Comparison of ENCODE assay signal across 8 mouse cellular contexts in the genomic region with DNA sequence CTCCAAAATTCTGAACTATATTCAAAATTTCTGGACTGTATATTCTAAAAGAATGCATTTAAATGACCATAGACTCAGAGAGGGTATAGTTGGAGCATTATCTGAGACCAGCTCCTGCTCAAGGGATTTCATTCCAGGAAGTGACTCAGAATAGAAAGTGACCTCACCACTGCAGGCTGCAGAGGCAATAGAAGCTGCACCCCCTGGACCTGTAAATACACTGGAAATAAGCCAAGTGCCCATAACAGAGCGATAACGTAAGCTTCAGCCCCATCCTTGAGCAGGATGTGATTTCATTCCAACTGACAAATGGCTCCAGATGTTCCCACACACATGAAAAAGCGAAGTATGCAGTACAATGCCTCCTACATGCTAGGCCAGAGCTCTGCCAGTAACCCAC. TPM values are rescaled to one million over a fixed set of nuclear protein-coding genes. Genes with fewer than 3 reads are reported as not detected.
DNase-seq lines count a peak whose midpoint lies in the region; ATAC-seq and TF ChIP-seq lines count a peak whose summit lies in the region.

No protein-coding gene starts in this region.

- H3K4me1 ChIP-seq in lung, embryonic 14.5 days (ENCODE audit: insufficient read depth): no peaks in the 10 kb centered on the region
- no peaks in the 10 kb centered on the region for H3K4me1 ChIP-seq in lung, adult 2 months (ENCODE audit: control insufficient read depth, insufficient read depth, low read length)
- no peaks in the 10 kb centered on the region for H3K4me1 ChIP-seq in kidney, embryonic 14.5 days (ENCODE audit: control insufficient read depth, insufficient read depth, low read length)
- no peaks in the 10 kb centered on the region for H3K4me1 ChIP-seq in midbrain, embryonic 16.5 days (ENCODE audit: control insufficient read depth, insufficient read depth, low read length)

- TF ChIP-seq CTCF in lung, embryonic 14.5 days (IDR thresholded peaks at IDR 0.05; ENCODE audit: low read depth): no peak
- no peak for TF ChIP-seq CTCF in lung, adult 2 months (IDR thresholded peaks at IDR 0.05; ENCODE audit: insufficient read depth, low read length)

- H3K9ac ChIP-seq in lung, embryonic 14.5 days: no peak overlapping the region
- H3K9ac ChIP-seq in kidney, embryonic 14.5 days (ENCODE audit: low read depth, low read length): no peak overlapping the region
- H3K9ac ChIP-seq in midbrain, embryonic 16.5 days (ENCODE audit: low read depth, low read length): no peak overlapping the region

- H3K4me3 ChIP-seq in lung, embryonic 14.5 days (ENCODE audit: low read depth, low read length): no peak overlapping the region
- no peak overlapping the region for H3K4me3 ChIP-seq in lung, adult 2 months (replicated peaks; ENCODE audit: extremely low read depth, low read depth, low read length)
- no peak overlapping the region for H3K4me3 ChIP-seq in kidney, embryonic 14.5 days (ENCODE audit: low read length)
- no peak overlapping the region for H3K4me3 ChIP-seq in midbrain, embryonic 16.5 days (ENCODE audit: low read depth, low read length)

- peak; percentile 82 for DNase-seq in lung, embryonic 14.5 days
- DNase-seq in lung, adult 2 months: no peak
- DNase-seq in fat pad, adult 2 months (ENCODE audit: extremely low read depth, low read depth, low spot score): peak; percentile 1
- peak; percentile 79 for DNase-seq in skeletal muscle tissue, adult 2 months (ENCODE audit: low read depth, low spot score)
- no peak for DNase-seq in left cerebral cortex, postnatal 25 days (ENCODE audit: low spot score in 2 of 2)
- no peak for DNase-seq in yolk sac, embryonic 10.5 days (ENCODE audit: low spot score)

- H3K27ac ChIP-seq in lung, embryonic 14.5 days (ENCODE audit: low read depth): peak overlapping the region; percentile 43; the same call in 1 of the 2 replicates
- H3K27ac ChIP-seq in kidney, embryonic 14.5 days (ENCODE audit: low read depth, low read length): no peak overlapping the region
- no peak overlapping the region for H3K27ac ChIP-seq in midbrain, embryonic 16.5 days (ENCODE audit: low read length)

- no peaks in the 10 kb centered on the region for H3K9me3 ChIP-seq in lung, embryonic 14.5 days (ENCODE audit: low read depth, low read length)
- no peaks in the 10 kb centered on the region for H3K9me3 ChIP-seq in kidney, embryonic 14.5 days (ENCODE audit: control insufficient read depth, low read length)
- no peaks in the 10 kb centered on the region for H3K9me3 ChIP-seq in midbrain, embryonic 16.5 days (replicated peaks; ENCODE audit: control insufficient read depth, low read length, poor library complexity, severe bottlenecking)

- WGBS in lung, embryonic 14.5 days: 16% methylated on average over 3 of the region's 3 CpGs
- 26% methylated on average over 3 of the region's 3 CpGs for WGBS in lung, adult 2 months
- 50% methylated on average over 3 of the region's 3 CpGs for WGBS in kidney, embryonic 14.5 days
- 84% methylated on average over 3 of the region's 3 CpGs for WGBS in midbrain, embryonic 16.5 days

- no peaks in the 10 kb centered on the region for H3K27me3 ChIP-seq in lung, embryonic 14.5 days (ENCODE audit: insufficient read depth, low read length)
- H3K27me3 ChIP-seq in kidney, embryonic 14.5 days (ENCODE audit: control insufficient read depth, insufficient read depth, low read length): no peaks in the 10 kb centered on the region
- H3K27me3 ChIP-seq in midbrain, embryonic 16.5 days (ENCODE audit: control insufficient read depth, insufficient read depth, low read depth, low read length): no peaks in the 10 kb centered on the region

- no peak for TF ChIP-seq POLR2A in lung, adult 2 months (IDR thresholded peaks at IDR 0.05; ENCODE audit: borderline replicate concordance, extremely low read depth, low read depth, low read length)

- peak; percentile 87 for ATAC-seq in lung, embryonic 14.5 days (ENCODE audit: insufficient read depth)
- peak; percentile 55; the same call in 1 of the 2 replicates for ATAC-seq in kidney, embryonic 14.5 days (ENCODE audit: low FRiP score, low TSS enrichment)
- ATAC-seq in midbrain, embryonic 16.5 days: no peak

- no peaks in the 10 kb centered on the region for H3K36me3 ChIP-seq in lung, embryonic 14.5 days (ENCODE audit: insufficient read depth)
- H3K36me3 ChIP-seq in kidney, embryonic 14.5 days (ENCODE audit: control insufficient read depth, insufficient read depth, low read length): no peaks in the 10 kb centered on the region
- H3K36me3 ChIP-seq in midbrain, embryonic 16.5 days (ENCODE audit: control insufficient read depth, insufficient read depth, low read length): no peaks in the 10 kb centered on the region

- no peak overlapping the region for H3K4me2 ChIP-seq in lung, embryonic 14.5 days
- no peak overlapping the region for H3K4me2 ChIP-seq in kidney, embryonic 14.5 days (replicated peaks; ENCODE audit: low read depth, low read length)
- H3K4me2 ChIP-seq in midbrain, embryonic 16.5 days (ENCODE audit: low read length): no peak overlapping the region

- intact Hi-C loops in left cerebral cortex, postnatal 25 days (cut with DNase I): no loop called here

RNA-seq across cellular contexts. Expression of gene 4931440F15Rik, which starts 14.3 kb away (rescaled TPM):
- 0.05 and 0.07 TPM in 2 replicates for polyA plus RNA-seq in lung, embryonic 14.5 days (2014; fragmentation: Nextera tagmentation; extraction: Ambion mirVana)
- polyA plus RNA-seq in lung, adult 2 months (2012; rRNA removed): 0.20 and 0.23 TPM in 2 replicates
- polyA plus RNA-seq in kidney, embryonic 14.5 days (2014; fragmentation: Nextera tagmentation; extraction: Ambion mirVana): 0.06 and 0.08 TPM in 2 replicates
- total RNA-seq in left cerebral cortex, postnatal 25 days (2021): 1 to 10 TPM; 2.7 to 3.4 TPM
- 0.83 TPM in 2 replicates for polyA plus RNA-seq in midbrain, embryonic 16.5 days (2015; fragmentation: Nextera tagmentation; extraction: Ambion mirVana)

Comparison
In these comparisons a context has a peak if more than half of its experiments do, and no peak if none do; other contexts are left out.
1. DNase-seq: peak in lung, embryonic 14.5 days (single experiment), fat pad, adult 2 months (single experiment) and skeletal muscle tissue, adult 2 months (single experiment); none in lung, adult 2 months (single experiment), left cerebral cortex, postnatal 25 days (0 of 2) and yolk sac, embryonic 10.5 days (single experiment).